Mouse (Mus musculus) limb, embryonic 14.5 days (tissue): ENCODE data around the gene Pde4dip. TPM values are rescaled to one million over a fixed set of nuclear protein-coding genes. Genes with fewer than 3 reads are reported as not detected.
A peak's percentile ranks its signal among the peaks of the same experiment; 100 is the strongest.

Experiments used
- ATAC-seq: fragments of 200-750 bp; cut with Nextera tagmentation; 2 replicates; pipeline ENCODE4 v1.8.0; 2017; ENCODE audit warnings: low read depth, moderate number of reproducible peaks, moderate TSS enrichment; ENCODE audit not compliant: low FRiP score
- DNase-seq: peaks from one replicate; pipeline ENCODE4 v3.0.0-alpha.2; 2015; ENCODE audit warnings: low spot score
- H3K27ac ChIP-seq: fragments of 300-500 bp; sonication (generic); replicated peaks from 2 replicates; pipeline ENCODE4 v1.5.1; 2014; ENCODE audit warnings: low read depth, mild to moderate bottlenecking, low read length, moderate library complexity, mixed read lengths
- H3K27me3 ChIP-seq: fragments of 300-500 bp; sonication (generic); 2 replicates; pipeline ENCODE4 v1.6.1; 2014; ENCODE audit warnings: low read length, mixed read lengths; ENCODE audit not compliant: control insufficient read depth, insufficient read depth
- H3K36me3 ChIP-seq: fragments of 300-500 bp; sonication (generic); 2 replicates; pipeline ENCODE4 v1.6.1; 2014; ENCODE audit warnings: mild to moderate bottlenecking, low read length, moderate library complexity, mixed read lengths; ENCODE audit not compliant: control insufficient read depth, insufficient read depth
- H3K4me1 ChIP-seq: fragments of 300-500 bp; sonication (generic); 2 replicates; pipeline ENCODE4 v1.6.1; 2014; ENCODE audit warnings: antibody characterized with exemption, low read length, mixed read lengths; ENCODE audit not compliant: control insufficient read depth, insufficient read depth
- H3K4me2 ChIP-seq: fragments of 300-500 bp; sonication (generic); replicated peaks from 2 replicates; pipeline ENCODE4 v1.6.1; 2014; ENCODE audit warnings: low read depth, mild to moderate bottlenecking, low read length, moderate library complexity; ENCODE audit not compliant: severe bottlenecking
- H3K4me3 ChIP-seq: fragments of 300-500 bp; sonication (generic); replicated peaks from 2 replicates; pipeline ENCODE4 v1.5.1; 2014; ENCODE audit warnings: low read length
- H3K9ac ChIP-seq: fragments of 300-500 bp; sonication (generic); 2 replicates; pipeline ENCODE4 v1.6.1; 2014; ENCODE audit warnings: mild to moderate bottlenecking, low read depth, low read length, moderate library complexity; ENCODE audit not compliant: severe bottlenecking
- H3K9me3 ChIP-seq: fragments of 300-500 bp; sonication (generic); 2 replicates; pipeline ENCODE4 v1.6.1; 2016; ENCODE audit warnings: low read length; ENCODE audit not compliant: control insufficient read depth
- POLR2A ChIP-seq: fragments of 200-500 bp; IDR thresholded peaks from 2 replicates; pipeline ENCODE4 v1.8.0; 2012; ENCODE audit warnings: inconsistent platforms, mild to moderate bottlenecking, moderate library complexity, borderline replicate concordance; ENCODE audit not compliant: insufficient read depth, insufficient read length; ENCODE audit errors: extremely low read depth
- WGBS: fragments of 180-500 bp; shearing (Covaris S2); extraction: QIAGEN DNeasy Blood & Tissue Kit; methylation state at CpG from one replicate; pipeline ENCODE4 v1.1.7; 2014; 5-methylcytosine and 5-hydroxymethylcytosine counted together
- polyA plus RNA-seq, 2 experiments: library from polyadenylated mRNA; depleted of rRNA in 1 of 2; stranded (reverse) in 1 of 2; unstranded in 1 of 2; fragments of >200 nt; fragmentation: Nextera tagmentation in 1 of 2; extraction: Ambion mirVana in 1 of 2; gene quantifications; 2 replicates each; pipeline versions ENCODE4 v1.2.1 to v1.2.3; 2012 to 2014

Gene Pde4dip
- polyA plus RNA-seq, 2 experiments: 33.3 to 38.5 TPM

DNA sequence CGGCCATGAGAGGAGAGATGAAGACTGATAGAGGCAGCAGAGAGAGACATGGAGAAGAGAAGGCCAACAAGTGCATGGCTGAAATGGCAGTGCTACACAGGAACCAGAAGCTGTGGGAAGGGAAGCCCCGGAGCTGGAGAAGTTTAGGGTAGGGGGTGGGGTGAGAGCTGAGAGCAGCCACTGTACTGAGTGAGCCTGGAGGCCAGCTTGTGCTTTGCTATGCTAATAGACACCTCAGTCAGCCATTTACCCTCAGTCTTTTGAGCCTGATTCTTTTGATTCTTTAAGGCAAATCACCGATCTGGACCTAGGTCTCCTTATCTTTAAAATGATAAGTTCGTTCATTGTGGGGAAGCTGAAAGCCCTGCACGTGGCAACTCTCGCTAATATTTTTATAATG lies 77.3 kb downstream of the Pde4dip start:
- Histone ChIP-seq H3K27me3 (no peaks in the 10 kb centered on the region), H3K9me3 (no peaks in the 10 kb centered on the region), H3K4me3 (no peak overlapping the region), H3K4me2 (no peak overlapping the region; the same call in 1 of the 2 replicates), H3K9ac (no peak overlapping the region), H3K36me3 (no peaks in the 10 kb centered on the region), H3K27ac (peak overlapping the region; percentile 58), H3K4me1 (peaks cover 19% of the 10 kb centered on the region)
- 23% methylated on average over 6 of the region's 6 CpGs for WGBS
- no peak for ATAC-seq
- DNase-seq: no peak
- TF ChIP-seq POLR2A: no peak

GRCm38 (mm10) chr3:97810334-97810733 lies 78.2 kb downstream of the Pde4dip start:
- no peaks in the 10 kb centered on the region for H3K36me3 ChIP-seq
- DNase-seq: no peak
- 89% methylated on average over 2 of the region's 2 CpGs for whole genome bisulfite sequencing
- H3K4me1 ChIP-seq: peaks cover 19% of the 10 kb centered on the region
- H3K27ac ChIP-seq: no peak overlapping the region
- no peak for TF ChIP-seq POLR2A
- no peaks in the 10 kb centered on the region for H3K9me3 ChIP-seq
- H3K4me3 ChIP-seq: no peak overlapping the region
- no peak overlapping the region for H3K4me2 ChIP-seq
- no peaks in the 10 kb centered on the region for H3K27me3 ChIP-seq
- H3K9ac ChIP-seq: no peak overlapping the region
- no peak for ATAC-seq

GRCm38 (mm10) chr3:97805559-97805958 lies 82.9 kb downstream of the Pde4dip start:
- 93% methylated on average over 2 of the region's 2 CpGs for WGBS

DNA sequence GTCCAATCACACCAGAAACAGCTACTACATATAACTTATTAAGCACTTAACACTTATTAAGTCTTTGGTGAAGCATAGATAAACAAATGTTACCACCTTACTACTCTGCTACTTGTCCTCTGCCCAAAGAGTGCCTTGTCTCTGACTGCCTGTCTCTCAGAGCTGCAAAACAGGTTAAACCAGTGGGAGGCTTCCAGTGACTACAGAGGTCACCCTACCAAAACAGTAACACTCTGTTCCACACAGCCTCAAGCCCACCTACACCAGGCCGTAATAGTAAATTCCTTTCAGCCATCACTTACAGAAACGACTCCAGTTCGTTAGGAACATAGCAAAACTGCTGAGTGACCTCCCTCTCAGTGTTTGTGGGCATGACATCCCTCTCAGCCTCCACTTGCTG lies 84.8 kb downstream of the Pde4dip start:
- no peak overlapping the region for H3K4me2 ChIP-seq
- no peaks in the 10 kb centered on the region for H3K27me3 ChIP-seq
- H3K4me1 ChIP-seq: 0 out of 2 replicates have a peak, but pooled peaks cover 5% of the 10 kb centered on the region
- no peaks in the 10 kb centered on the region for H3K36me3 ChIP-seq
- no peak overlapping the region for H3K4me3 ChIP-seq
- DNase-seq (no peak), ATAC-seq (no peak)
- no peak for TF ChIP-seq POLR2A
- WGBS: 27% methylated on average over 3 of the region's 3 CpGs
- H3K9me3 ChIP-seq: no peaks in the 10 kb centered on the region
- no peak overlapping the region for H3K27ac ChIP-seq
- H3K9ac ChIP-seq: no peak overlapping the region

More at GRCm38 (mm10) chr3:97805559-97805958, 82.9 kb downstream of the Pde4dip start:
- H3K27ac ChIP-seq: no peak overlapping the region
- no peak overlapping the region for H3K9ac ChIP-seq
- no peak for DNase-seq
- H3K9me3 ChIP-seq: no peaks in the 10 kb centered on the region
- H3K36me3 ChIP-seq: no peaks in the 10 kb centered on the region
- H3K4me3 ChIP-seq: no peak overlapping the region
- 0 out of 2 replicates have a peak, but pooled peaks cover 2% of the 10 kb centered on the region for H3K4me1 ChIP-seq
- no peak for ATAC-seq
- no peaks in the 10 kb centered on the region for H3K27me3 ChIP-seq
- H3K4me2 ChIP-seq: no peak overlapping the region
- no peak for TF ChIP-seq POLR2A

GRCm38 (mm10) chr3:97802927-97803326 lies 85.6 kb downstream of the Pde4dip start:
- Histone ChIP-seq H3K4me2 (no peak overlapping the region), H3K27ac (no peak overlapping the region), H3K27me3 (no peaks in the 10 kb centered on the region), H3K9ac (no peak overlapping the region), H3K4me3 (no peak overlapping the region), H3K9me3 (no peaks in the 10 kb centered on the region), H3K4me1 (0 out of 2 replicates have a peak, but pooled peaks cover 5% of the 10 kb centered on the region), H3K36me3 (no peaks in the 10 kb centered on the region)
- ATAC-seq (no peak), DNase-seq (no peak)
- no peak for TF ChIP-seq POLR2A
- WGBS: 96% methylated on average over 2 of the region's 2 CpGs
